Mouse (Mus musculus) forebrain, embryonic 13.5 days (tissue): ENCODE results near the gene Rps6ka2. TPM values are rescaled to one million over a fixed set of nuclear protein-coding genes. Genes with fewer than 3 reads are reported as not detected.

Experiments used
- ATAC-seq: fragments of 200-750 bp; cut with Nextera tagmentation; 2 replicates; pipeline ENCODE4 v1.8.0; 2017
- H3K27ac ChIP-seq: fragments of 300-500 bp; sonication (generic); 2 replicates; pipeline ENCODE4 v1.5.1; 2015; ENCODE audit warnings: inconsistent platforms, mild to moderate bottlenecking, moderate library complexity
- H3K27me3 ChIP-seq: fragments of 300-500 bp; sonication (generic); 2 replicates; pipeline ENCODE4 v1.6.1; 2015; ENCODE audit warnings: mild to moderate bottlenecking, inconsistent platforms
- H3K36me3 ChIP-seq: fragments of 300-500 bp; sonication (generic); 2 replicates; pipeline ENCODE4 v1.6.1; 2015; ENCODE audit warnings: mild to moderate bottlenecking, inconsistent platforms; ENCODE audit not compliant: poor library complexity, severe bottlenecking
- H3K4me1 ChIP-seq: fragments of 300-500 bp; sonication (generic); 2 replicates; pipeline ENCODE4 v1.6.1; 2015; ENCODE audit warnings: inconsistent platforms
- H3K4me2 ChIP-seq: fragments of 300-500 bp; sonication (generic); 2 replicates; pipeline ENCODE4 v1.6.1; 2015; ENCODE audit warnings: inconsistent platforms, mild to moderate bottlenecking, moderate library complexity
- H3K4me3 ChIP-seq: fragments of 300-500 bp; sonication (generic); 2 replicates; pipeline ENCODE4 v1.5.1; 2015; ENCODE audit warnings: mild to moderate bottlenecking, inconsistent platforms
- H3K9ac ChIP-seq: fragments of 300-500 bp; sonication (generic); 2 replicates; pipeline ENCODE4 v1.6.1; 2015; ENCODE audit warnings: mild to moderate bottlenecking, inconsistent platforms
- H3K9me3 ChIP-seq: fragments of 300-500 bp; sonication (generic); replicated peaks from 2 replicates; pipeline ENCODE4 v1.6.1; 2016; ENCODE audit warnings: inconsistent platforms
- WGBS: fragments of 180-500 bp; shearing (Covaris S2); methylation state at CpG from one replicate; pipeline ENCODE4 v1.1.7; 2015; 5-methylcytosine and 5-hydroxymethylcytosine counted together
- polyA plus RNA-seq: library from polyadenylated mRNA; unstranded; fragments of >200 nt; fragmentation: Nextera tagmentation; extraction: Ambion mirVana; gene quantifications from 2 replicates; pipeline ENCODE4 v1.2.1, GENCODE M21; 2015

Gene Rps6ka2
- polyA plus RNA-seq, 1 experiment from 2014 or later, result 17.7 TPM

GRCm38 (mm10) chr17:7237706-7238105 is 67.8 kb downstream of the Rps6ka2 start:
- WGBS, result 91% methylated on average over 9 of the region's 9 CpGs

GRCm38 (mm10) chr17:7238766-7239165 is 68.9 kb downstream of the Rps6ka2 start:
- peaks cover 7% of the 10 kb centered on the region for H3K36me3 ChIP-seq
- no peak for ATAC-seq
- 76% methylated on average over 4 of the region's 4 CpGs for WGBS
- no peak overlapping the region for H3K9ac ChIP-seq
- H3K27ac ChIP-seq, result no peak overlapping the region
- no peaks in the 10 kb centered on the region for H3K4me1 ChIP-seq
- no peaks in the 10 kb centered on the region for H3K27me3 ChIP-seq
- no peaks in the 10 kb centered on the region for H3K9me3 ChIP-seq
- H3K4me3 ChIP-seq, result no peak overlapping the region
- H3K4me2 ChIP-seq, result no peak overlapping the region

More at GRCm38 (mm10) chr17:7237706-7238105, 67.8 kb downstream of the Rps6ka2 start:
- H3K9ac ChIP-seq, result no peak overlapping the region
- no peak for ATAC-seq
- H3K4me1 ChIP-seq, result 0 out of 2 replicates have a peak, but pooled peaks cover 3% of the 10 kb centered on the region
- no peak overlapping the region for H3K27ac ChIP-seq
- H3K4me3 ChIP-seq, result no peak overlapping the region
- no peaks in the 10 kb centered on the region for H3K9me3 ChIP-seq
- no peak overlapping the region for H3K4me2 ChIP-seq
- no peaks in the 10 kb centered on the region for H3K27me3 ChIP-seq
- H3K36me3 ChIP-seq, result peaks cover 7% of the 10 kb centered on the region

GRCm38 (mm10) chr17:7240526-7240925 is 70.6 kb downstream of the Rps6ka2 start:
- peaks cover 7% of the 10 kb centered on the region for H3K36me3 ChIP-seq
- 78% methylated on average over 4 of the region's 4 CpGs for WGBS

GRCm38 (mm10) chr17:7245078-7245477 is 75.2 kb downstream of the Rps6ka2 start:
- no peaks in the 10 kb centered on the region for H3K27me3 ChIP-seq
- no peak overlapping the region for H3K9ac ChIP-seq
- H3K4me3 ChIP-seq, result no peak overlapping the region
- H3K27ac ChIP-seq, result no peak overlapping the region
- 93% methylated on average over 6 of the region's 6 CpGs for WGBS
- H3K4me2 ChIP-seq, result no peak overlapping the region
- no peak for ATAC-seq
- 0 out of 2 replicates have a peak, but pooled peaks cover 7% of the 10 kb centered on the region for H3K36me3 ChIP-seq
- H3K9me3 ChIP-seq, result no peaks in the 10 kb centered on the region
- no peaks in the 10 kb centered on the region for H3K4me1 ChIP-seq

More at GRCm38 (mm10) chr17:7240526-7240925, 70.6 kb downstream of the Rps6ka2 start:
- Histone ChIP-seq H3K9ac (no peak overlapping the region), H3K9me3 (no peaks in the 10 kb centered on the region), H3K4me3 (no peak overlapping the region), H3K4me2 (no peak overlapping the region), H3K27me3 (no peaks in the 10 kb centered on the region), H3K4me1 (no peaks in the 10 kb centered on the region), H3K27ac (no peak overlapping the region)
- no peak for ATAC-seq

- Histone ChIP-seq H3K9ac (no peak overlapping the region), H3K4me3 (no peak overlapping the region), H3K4me1 (no peaks in the 10 kb centered on the region), H3K27ac (no peak overlapping the region), H3K9me3 (no peaks in the 10 kb centered on the region), H3K36me3 (peaks cover 18% of the 10 kb centered on the region), H3K4me2 (no peak overlapping the region), H3K27me3 (no peaks in the 10 kb centered on the region)
- no peak for ATAC-seq
- WGBS, result 35% methylated on average over 6 of the region's 6 CpGs
Measured at GRCm38 (mm10) chr17:7246893-7247556, 77.1 kb downstream of the Rps6ka2 start.

- Histone ChIP-seq H3K4me2 (no peak overlapping the region), H3K9me3 (no peaks in the 10 kb centered on the region), H3K36me3 (peaks cover 35% of the 10 kb centered on the region), H3K27ac (no peak overlapping the region), H3K9ac (no peak overlapping the region), H3K27me3 (no peaks in the 10 kb centered on the region), H3K4me3 (no peak overlapping the region), H3K4me1 (no peaks in the 10 kb centered on the region)
- ATAC-seq, result no peak
- WGBS, result 78% methylated on average over 4 of the region's 4 CpGs
Measured at GRCm38 (mm10) chr17:7250373-7250772, 80.5 kb downstream of the Rps6ka2 start.

GRCm38 (mm10) chr17:7257208-7257607 is 87.3 kb downstream of the Rps6ka2 start:
- Histone ChIP-seq H3K27me3 (no peaks in the 10 kb centered on the region), H3K36me3 (peaks cover 27% of the 10 kb centered on the region), H3K27ac (no peak overlapping the region), H3K4me3 (no peak overlapping the region), H3K4me2 (no peak overlapping the region), H3K4me1 (no peaks in the 10 kb centered on the region), H3K9ac (no peak overlapping the region), H3K9me3 (no peaks in the 10 kb centered on the region)
- WGBS, result 77% methylated on average over 1 of the region's 1 CpGs
- no peak for ATAC-seq

- WGBS, result 85% methylated on average over 15 of the region's 15 CpGs
- Histone ChIP-seq H3K9me3 (no peaks in the 10 kb centered on the region), H3K9ac (no peak overlapping the region), H3K4me1 (no peaks in the 10 kb centered on the region), H3K36me3 (peaks cover 24% of the 10 kb centered on the region), H3K27ac (no peak overlapping the region), H3K4me2 (no peak overlapping the region), H3K27me3 (no peaks in the 10 kb centered on the region), H3K4me3 (no peak overlapping the region)
- no peak for ATAC-seq
Measured at GRCm38 (mm10) chr17:7258748-7259359, 88.9 kb downstream of the Rps6ka2 start.

- Histone ChIP-seq H3K27ac (no peak overlapping the region), H3K36me3 (peaks cover 15% of the 10 kb centered on the region), H3K4me3 (no peak overlapping the region), H3K4me1 (peaks cover 4% of the 10 kb centered on the region), H3K27me3 (no peaks in the 10 kb centered on the region), H3K4me2 (no peak overlapping the region), H3K9me3 (no peaks in the 10 kb centered on the region), H3K9ac (no peak overlapping the region)
- 80% methylated on average over 10 of the region's 10 CpGs for WGBS
- no peak for ATAC-seq
Measured at GRCm38 (mm10) chr17:7260360-7260759, 90.4 kb downstream of the Rps6ka2 start.

GRCm38 (mm10) chr17:7262056-7262455 is 92.1 kb downstream of the Rps6ka2 start:
- no peak overlapping the region for H3K4me2 ChIP-seq
- ATAC-seq, result no peak; the same call in 1 of the 2 replicates
- H3K9me3 ChIP-seq, result no peaks in the 10 kb centered on the region
- H3K36me3 ChIP-seq, result peaks cover 10% of the 10 kb centered on the region
- 38% methylated on average over 10 of the region's 10 CpGs for WGBS
- no peaks in the 10 kb centered on the region for H3K27me3 ChIP-seq
- H3K27ac ChIP-seq, result no peak overlapping the region
- peaks cover 21% of the 10 kb centered on the region for H3K4me1 ChIP-seq
- H3K4me3 ChIP-seq, result no peak overlapping the region
- H3K9ac ChIP-seq, result no peak overlapping the region

GRCm38 (mm10) chr17:7262620-7263019 is 92.7 kb downstream of the Rps6ka2 start:
- no peak overlapping the region for H3K4me3 ChIP-seq
- no peak for ATAC-seq
- no peaks in the 10 kb centered on the region for H3K27me3 ChIP-seq
- peaks cover 23% of the 10 kb centered on the region for H3K4me1 ChIP-seq
- H3K9me3 ChIP-seq, result no peaks in the 10 kb centered on the region
- H3K27ac ChIP-seq, result no peak overlapping the region
- H3K36me3 ChIP-seq, result peaks cover 10% of the 10 kb centered on the region
- WGBS, result 98% methylated on average over 4 of the region's 4 CpGs
- no peak overlapping the region for H3K4me2 ChIP-seq
- H3K9ac ChIP-seq, result no peak overlapping the region

- no peak for ATAC-seq
- Histone ChIP-seq H3K27ac (no peak overlapping the region), H3K4me2 (no peak overlapping the region), H3K27me3 (no peaks in the 10 kb centered on the region), H3K36me3 (0 out of 2 replicates have a peak, but pooled peaks cover 5% of the 10 kb centered on the region), H3K9me3 (no peaks in the 10 kb centered on the region), H3K9ac (no peak overlapping the region), H3K4me1 (peaks cover 30% of the 10 kb centered on the region), H3K4me3 (no peak overlapping the region)
- WGBS, result 88% methylated on average over 5 of the region's 5 CpGs
Measured at GRCm38 (mm10) chr17:7264610-7265009, 94.7 kb downstream of the Rps6ka2 start.
